Mouse (Mus musculus) gastrocnemius, postnatal 25 days (tissue): ENCODE measurements around the gene Ccdc171. TPM values are rescaled to one million over a fixed set of nuclear protein-coding genes. Genes with fewer than 3 reads are reported as not detected.
"Not testable (repeated sequence)": the region's sequence is repeated elsewhere in the genome, so short reads cannot be mapped to it uniquely, and the experiment has no call there.

Experiments
- DNase-seq: peaks from one replicate; pipeline ENCODE4 v3.0.0; 2022
- total RNA-seq, 2 experiments: library from RNA; stranded (reverse); gene quantifications; 1 replicate in 1 of 2; 2 replicates in 1 of 2; pipeline ENCODE4 v1.2.3; 2021

Gene Ccdc171
- total RNA-seq, 2 experiments from 2014 or later = 0.56 to 0.99 TPM

DNA sequence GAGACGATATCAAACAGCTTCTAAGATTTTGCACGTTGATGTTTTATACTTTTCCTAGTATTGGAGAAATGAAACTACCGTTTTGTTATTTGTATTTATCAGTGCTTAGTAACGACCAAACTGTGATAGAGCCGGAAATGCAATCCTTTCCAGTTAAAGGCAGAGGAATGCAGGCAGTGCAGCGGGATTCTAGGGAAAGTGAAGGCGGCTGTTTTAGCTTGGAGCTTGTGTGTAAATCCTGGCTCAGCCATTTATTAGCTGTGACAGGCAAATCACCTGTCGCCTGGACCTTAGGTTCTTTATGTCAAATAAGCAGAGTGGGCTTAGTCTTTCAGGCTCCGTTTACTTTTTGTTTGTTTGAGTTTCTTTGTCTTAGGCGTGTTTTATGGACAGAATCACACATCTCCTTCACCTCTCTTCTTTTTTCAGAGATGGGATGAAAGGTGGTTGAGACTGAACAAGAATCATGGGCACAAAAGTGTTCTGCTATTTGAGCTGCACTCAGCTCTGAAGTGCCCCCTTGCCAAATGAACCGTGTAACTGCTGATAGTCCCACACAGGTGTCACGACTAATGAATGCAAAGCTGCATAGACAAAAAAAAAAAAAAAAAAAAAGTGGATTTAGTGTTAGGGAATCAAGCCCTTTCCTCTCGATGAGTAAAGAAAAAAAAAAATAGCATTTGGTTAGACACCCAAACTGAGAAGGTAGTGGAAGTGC, 1.1 kb downstream of the Ccdc171 start:
- no peak for DNase-seq

GRCm38 (mm10) chr4:83526988-83527334, 1.6 kb downstream of the Ccdc171 start:
- no peak for DNase-seq

GRCm38 (mm10) chr4:83527921-83528320, 2.6 kb downstream of the Ccdc171 start:
- no peak for DNase-seq

- not testable (repeated sequence) for DNase-seq
Measured at GRCm38 (mm10) chr4:83530060-83530459, 4.7 kb downstream of the Ccdc171 start.

DNA sequence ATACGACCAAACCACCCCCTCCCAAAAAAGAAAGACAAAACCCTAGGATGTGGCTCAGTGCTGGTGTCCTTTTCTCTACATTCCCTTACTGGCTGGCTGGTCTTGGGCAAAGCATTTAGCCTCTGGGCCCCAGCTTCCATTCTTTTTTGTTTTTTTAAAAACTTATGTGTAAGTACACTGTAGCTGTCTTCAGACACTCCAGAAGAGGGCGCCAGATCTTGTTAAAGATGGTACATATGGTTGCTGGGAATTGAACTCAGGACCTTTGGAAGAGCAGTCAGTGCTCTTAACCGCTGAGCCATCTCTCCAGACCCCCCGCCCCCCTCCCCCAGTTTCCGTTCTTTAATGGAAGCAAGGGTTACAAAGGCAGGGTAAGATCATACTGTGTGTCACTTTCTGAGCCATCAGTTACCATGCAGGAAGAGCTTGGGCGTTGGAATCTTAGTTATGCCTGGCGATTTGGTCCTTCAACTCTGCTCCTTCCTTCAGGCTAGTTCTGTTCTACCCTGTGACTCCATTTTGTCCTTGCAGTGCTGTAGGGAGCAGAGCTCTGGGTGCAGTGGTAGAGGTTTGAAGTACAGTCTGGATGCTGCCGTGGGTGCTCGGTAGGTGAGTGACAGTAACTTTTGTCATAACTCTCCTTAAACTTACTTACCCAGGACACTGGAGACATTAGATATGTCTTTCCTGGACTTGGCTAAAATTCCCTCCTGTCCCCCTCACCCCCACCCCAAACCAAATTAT, 8.0 kb downstream of the Ccdc171 start:
- no peak for DNase-seq

- DNase-seq = no peak
Measured at GRCm38 (mm10) chr4:83534024-83534423, 8.7 kb downstream of the Ccdc171 start.

- DNase-seq = no peak
Measured at GRCm38 (mm10) chr4:83549501-83549900, 24.2 kb downstream of the Ccdc171 start.

- no peak for DNase-seq
Measured at GRCm38 (mm10) chr4:83567190-83568113, 42.1 kb downstream of the Ccdc171 start.

GRCm38 (mm10) chr4:83568145-83568544, 42.8 kb downstream of the Ccdc171 start:
- not testable (repeated sequence) for DNase-seq

- no peak for DNase-seq
Measured at GRCm38 (mm10) chr4:83570569-83570968, 45.2 kb downstream of the Ccdc171 start.

DNA sequence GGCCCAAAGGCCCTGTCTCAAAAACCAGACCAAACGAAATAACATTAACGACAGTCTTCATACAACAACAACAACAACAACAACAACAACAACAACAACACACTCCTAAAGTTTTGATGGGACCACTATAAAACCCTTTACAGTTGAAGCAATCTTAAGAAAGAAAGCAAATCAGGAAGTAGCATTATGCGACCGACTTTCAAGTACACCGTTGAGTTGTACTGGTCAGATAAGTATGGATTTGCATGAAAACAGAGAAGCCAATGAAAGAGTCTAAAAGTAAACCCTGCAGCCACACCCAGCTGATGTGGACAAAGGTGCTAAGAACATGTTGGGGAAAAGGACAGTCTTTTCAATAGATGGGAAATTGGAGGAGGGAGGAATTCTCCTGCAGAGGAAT, 45.7 kb downstream of the Ccdc171 start:
- no peak for DNase-seq

- no peak for DNase-seq
Measured at GRCm38 (mm10) chr4:83572521-83572920, 47.2 kb downstream of the Ccdc171 start.

- DNase-seq = no peak
Measured at GRCm38 (mm10) chr4:83576315-83576714, 51.0 kb downstream of the Ccdc171 start.

DNA sequence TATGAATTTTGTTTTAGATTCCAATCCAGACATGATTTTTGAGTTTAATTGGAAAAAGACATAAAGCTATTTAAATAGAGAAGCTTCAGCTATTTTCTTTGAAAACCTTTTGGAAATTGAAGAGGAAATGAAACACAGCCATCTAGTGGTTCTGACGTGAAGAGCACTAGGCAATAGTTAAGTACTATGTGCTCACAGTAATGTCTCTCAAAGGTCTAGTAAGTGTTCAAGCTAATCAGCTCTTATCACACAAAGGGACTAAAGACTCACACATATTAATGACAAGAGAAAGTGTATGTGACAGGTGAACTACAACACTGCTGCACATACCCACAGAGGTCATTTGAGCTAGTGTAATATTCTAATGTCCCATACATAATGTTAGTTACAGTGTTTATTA, 54.8 kb downstream of the Ccdc171 start:
- no peak for DNase-seq

GRCm38 (mm10) chr4:83587563-83587962, 62.2 kb downstream of the Ccdc171 start:
- DNase-seq = no peak

GRCm38 (mm10) chr4:83596486-83596885, 71.1 kb downstream of the Ccdc171 start:
- DNase-seq = no peak

DNA sequence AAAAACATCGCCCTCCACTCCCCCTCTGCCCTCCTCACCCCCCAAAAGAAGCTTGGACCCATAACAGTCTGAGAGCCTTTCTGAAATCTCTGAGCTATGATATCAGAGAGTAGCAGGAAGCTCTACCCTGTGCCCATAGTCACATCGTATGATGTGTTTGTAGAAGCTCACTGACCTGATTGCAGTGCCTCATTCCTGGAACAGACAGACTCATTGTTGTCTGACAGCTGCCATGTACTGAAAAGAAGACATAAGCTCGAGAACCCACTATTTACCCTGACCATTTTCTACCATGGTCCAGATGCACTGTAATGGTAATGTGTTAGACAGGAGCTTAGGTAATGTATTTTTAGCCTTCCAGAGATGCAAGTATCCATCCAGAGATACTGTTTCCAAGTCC, 85.8 kb downstream of the Ccdc171 start:
- no peak for DNase-seq

DNA sequence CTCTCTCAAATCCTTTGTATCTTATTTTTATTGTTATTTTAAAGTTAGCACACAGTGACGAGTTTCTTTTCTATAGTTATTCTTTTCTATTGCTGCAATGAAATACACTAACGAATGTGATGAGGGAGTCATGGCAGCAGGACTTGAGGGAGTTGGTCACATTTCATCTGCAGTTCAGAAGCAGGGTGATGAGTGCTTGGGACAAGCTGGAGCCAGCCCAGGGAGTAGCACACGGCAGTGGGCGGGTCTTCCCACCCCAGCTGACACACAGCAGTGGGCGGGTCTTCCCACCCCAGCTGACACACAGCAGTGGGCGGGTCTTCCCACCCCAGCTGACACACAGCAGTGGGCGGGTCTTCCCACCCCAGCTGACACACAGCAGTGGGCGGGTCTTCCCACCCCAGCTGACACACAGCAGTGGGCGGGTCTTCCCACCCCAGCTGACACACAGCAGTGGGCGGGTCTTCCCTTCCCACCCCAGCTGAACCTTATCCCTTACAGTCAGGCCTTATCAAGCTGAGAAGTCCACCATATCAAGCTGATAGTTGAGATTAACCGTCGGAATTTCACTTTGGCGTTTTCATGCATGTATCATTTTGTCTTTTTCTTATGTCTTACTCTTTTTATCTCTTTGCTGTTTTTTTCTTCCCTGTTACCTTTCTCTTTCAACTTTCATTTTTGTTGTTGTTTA, 97.8 kb downstream of the Ccdc171 start:
- not testable (repeated sequence) for DNase-seq

GRCm38 (mm10) chr4:83623732-83624131, 98.4 kb downstream of the Ccdc171 start:
- no peak for DNase-seq

DNA sequence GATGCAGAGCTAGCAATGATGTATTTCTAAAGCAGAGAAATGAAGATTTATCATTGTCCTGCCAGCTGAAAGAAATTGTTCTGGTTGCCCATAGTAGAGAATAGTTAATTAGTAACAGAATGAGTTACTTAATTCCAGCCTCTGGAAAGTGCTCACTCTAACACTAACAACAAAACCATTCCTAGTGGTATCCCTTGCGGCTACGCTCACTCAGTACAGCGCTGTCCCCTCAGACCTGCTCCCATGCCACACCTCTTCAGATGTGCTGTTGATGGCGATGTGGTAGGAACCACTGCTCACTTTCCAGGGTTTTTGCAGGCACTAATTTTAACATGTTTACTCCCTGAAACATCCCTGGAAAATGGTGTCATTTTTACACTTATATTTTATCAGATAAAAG, 126.1 kb downstream of the Ccdc171 start:
- DNase-seq = no peak

- DNase-seq = no peak
Measured at GRCm38 (mm10) chr4:83655396-83655795, 130.1 kb downstream of the Ccdc171 start.

- DNase-seq = no peak
Measured at GRCm38 (mm10) chr4:83656571-83656970, 131.2 kb downstream of the Ccdc171 start.
